Mouse (Mus musculus) midbrain, embryonic 16.5 days (tissue): ENCODE measurements at regions not wholly inside any gene's neighbourhood (a gene's known extent, or its start where the extent isn't known, plus 50 kb on each side); places are given as distances from the start of the nearest gene placed in this dataset.

ENCODE experiments used
- ATAC-seq: fragments of 200-750 bp; cut with Nextera tagmentation; 2 replicates; pipeline ENCODE4 v1.8.0; 2017; ENCODE audit warnings: moderate TSS enrichment
- H3K27ac ChIP-seq: fragments of 300-500 bp; sonication (generic); 2 replicates; pipeline ENCODE4 v1.5.1; 2014; ENCODE audit warnings: mild to moderate bottlenecking, low read length, mixed read lengths
- H3K27me3 ChIP-seq: fragments of 300-500 bp; sonication (generic); 2 replicates; pipeline ENCODE4 v1.6.1; 2014; ENCODE audit warnings: low read depth, low read length, mixed read lengths; ENCODE audit not compliant: control insufficient read depth, insufficient read depth
- H3K36me3 ChIP-seq: fragments of 300-500 bp; sonication (generic); 2 replicates; pipeline ENCODE4 v1.6.1; 2014; ENCODE audit warnings: mild to moderate bottlenecking, low read length, moderate library complexity, mixed read lengths; ENCODE audit not compliant: control insufficient read depth, insufficient read depth
- H3K4me1 ChIP-seq: fragments of 300-500 bp; sonication (generic); 2 replicates; pipeline ENCODE4 v1.6.1; 2014; ENCODE audit warnings: mild to moderate bottlenecking, low read length, mixed read lengths; ENCODE audit not compliant: control insufficient read depth, insufficient read depth
- H3K4me2 ChIP-seq: fragments of 300-500 bp; sonication (generic); 2 replicates; pipeline ENCODE4 v1.6.1; 2014; ENCODE audit warnings: mild to moderate bottlenecking, low read length, mixed read lengths
- H3K4me3 ChIP-seq: fragments of 300-500 bp; sonication (generic); 2 replicates; pipeline ENCODE4 v1.5.1; 2014; ENCODE audit warnings: low read depth, mild to moderate bottlenecking, low read length, moderate library complexity, mixed read lengths
- H3K9ac ChIP-seq: fragments of 300-500 bp; sonication (generic); 2 replicates; pipeline ENCODE4 v1.6.1; 2014; ENCODE audit warnings: low read depth, low read length, mixed read lengths
- H3K9me3 ChIP-seq: fragments of 300-500 bp; sonication (generic); replicated peaks from 2 replicates; pipeline ENCODE4 v1.6.1; 2014; ENCODE audit warnings: mild to moderate bottlenecking, low read length, mixed read lengths; ENCODE audit not compliant: control insufficient read depth, poor library complexity, severe bottlenecking
- WGBS: fragments of 180-500 bp; shearing (Covaris S2); extraction: QIAGEN DNeasy Blood & Tissue Kit; methylation state at CpG from one replicate; pipeline ENCODE4 v1.1.7; 2014; 5-methylcytosine and 5-hydroxymethylcytosine counted together

DNA sequence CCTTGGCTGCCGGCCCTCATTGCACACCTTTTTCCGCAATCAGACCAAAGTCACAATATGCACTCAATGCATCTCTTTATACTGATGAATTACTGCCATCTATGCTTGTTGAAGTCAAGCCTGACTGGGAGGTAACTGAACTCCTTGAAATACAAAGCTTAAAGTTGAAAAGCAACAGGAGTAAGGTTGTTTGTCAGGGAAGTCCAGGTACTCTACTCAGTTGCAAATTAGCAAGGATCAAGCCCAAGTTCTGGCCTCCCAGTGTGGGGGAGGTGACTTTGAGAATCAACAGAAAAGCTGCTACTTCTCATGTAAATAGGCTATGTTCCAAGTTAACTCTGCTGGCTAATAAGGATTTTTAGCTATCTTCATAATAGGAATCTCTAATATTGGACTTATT lies 151.0 kb upstream of the Gm49339 start:
- no peaks in the 10 kb centered on the region for H3K9me3 ChIP-seq
- H3K36me3 ChIP-seq, result no peaks in the 10 kb centered on the region
- no peaks in the 10 kb centered on the region for H3K4me1 ChIP-seq
- WGBS, result 94% methylated on average over 2 of the region's 2 CpGs
- no peak overlapping the region for H3K4me3 ChIP-seq
- no peak overlapping the region for H3K27ac ChIP-seq
- H3K27me3 ChIP-seq, result no peaks in the 10 kb centered on the region
- no peak overlapping the region for H3K4me2 ChIP-seq
- ATAC-seq, result no peak
- no peak overlapping the region for H3K9ac ChIP-seq
